8 mouse cellular contexts compared by ENCODE assay signal in the genomic region with DNA sequence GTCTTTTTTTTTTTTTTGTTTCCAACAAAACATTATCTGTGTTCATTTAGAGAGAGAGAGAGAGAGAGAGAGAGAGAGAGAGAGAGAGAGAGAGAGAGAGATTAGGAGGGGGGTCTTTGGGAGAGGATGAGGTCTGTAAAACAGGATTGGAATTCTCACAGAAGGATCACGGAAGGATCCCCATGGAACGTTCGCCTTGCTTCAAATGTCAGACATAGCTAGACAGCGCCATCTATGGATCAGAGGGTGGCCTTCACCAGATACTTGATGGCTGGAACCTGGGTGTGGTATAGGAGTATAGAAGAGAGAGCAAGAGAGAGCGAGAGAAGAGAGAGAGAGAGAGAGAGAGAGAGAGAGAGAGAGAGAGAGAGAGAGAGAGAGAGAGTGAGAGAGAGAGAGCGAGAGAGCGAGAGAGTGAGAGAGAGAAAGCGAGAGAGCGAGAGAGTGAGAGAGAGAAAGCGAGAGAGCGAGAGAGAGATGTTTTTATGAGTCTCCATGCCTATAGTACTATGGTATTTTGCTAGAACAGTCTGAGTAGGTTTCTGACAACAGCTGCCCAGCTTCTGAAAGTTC. TPM values are rescaled to one million over a fixed set of nuclear protein-coding genes. Genes with fewer than 3 reads are reported as not detected.
DNase-seq lines count a peak whose midpoint lies in the region; ATAC-seq lines count a peak whose summit lies in the region.

No protein-coding gene starts in this region.

- 31% methylated on average over 11 of the region's 11 CpGs for WGBS in hindbrain, embryonic 10.5 days
- 38% methylated on average over 11 of the region's 11 CpGs for WGBS in hindbrain, embryonic 12.5 days
- WGBS in forebrain, embryonic 11.5 days, result 26% methylated on average over 11 of the region's 11 CpGs
- 18% methylated on average over 11 of the region's 11 CpGs for WGBS in intestine, embryonic 15.5 days
- 30% methylated on average over 10 of the region's 11 CpGs for WGBS in midbrain, embryonic 11.5 days

- no peak for ATAC-seq in hindbrain, embryonic 12.5 days (ENCODE audit: low FRiP score)
- ATAC-seq in forebrain, embryonic 11.5 days (replicated peaks; ENCODE audit: low FRiP score), result 0 out of 2 replicates have a peak, but pooled peaks have one; percentile 53
- peak; percentile 50; the same call in 1 of the 2 replicates for ATAC-seq in intestine, embryonic 15.5 days
- peak; percentile 63; the same call in 1 of the 2 replicates for ATAC-seq in midbrain, embryonic 11.5 days (ENCODE audit: low FRiP score)

- H3K4me1 ChIP-seq in hindbrain, embryonic 10.5 days (replicated peaks), result peaks cover 18% of the 10 kb centered on the region; the same call in 1 of the 2 replicates
- H3K4me1 ChIP-seq in hindbrain, embryonic 12.5 days, result no peaks in the 10 kb centered on the region; the same call in 1 of the 2 replicates
- H3K4me1 ChIP-seq in forebrain, embryonic 11.5 days (replicated peaks; ENCODE audit: control insufficient read depth, insufficient read depth, low read length), result no peaks in the 10 kb centered on the region
- H3K4me1 ChIP-seq in intestine, embryonic 15.5 days (replicated peaks), result no peaks in the 10 kb centered on the region
- no peaks in the 10 kb centered on the region for H3K4me1 ChIP-seq in midbrain, embryonic 11.5 days (ENCODE audit: control insufficient read depth, insufficient read depth, low read length)

- no peaks in the 10 kb centered on the region for H3K9me3 ChIP-seq in hindbrain, embryonic 10.5 days
- no peaks in the 10 kb centered on the region for H3K9me3 ChIP-seq in hindbrain, embryonic 12.5 days (replicated peaks)
- no peaks in the 10 kb centered on the region for H3K9me3 ChIP-seq in forebrain, embryonic 11.5 days (ENCODE audit: control insufficient read depth, low read length)
- no peaks in the 10 kb centered on the region for H3K9me3 ChIP-seq in intestine, embryonic 15.5 days
- H3K9me3 ChIP-seq in midbrain, embryonic 11.5 days (ENCODE audit: control insufficient read depth, low read length), result no peaks in the 10 kb centered on the region

- H3K27me3 ChIP-seq in hindbrain, embryonic 10.5 days (ENCODE audit: insufficient read depth, poor library complexity, severe bottlenecking), result no peaks in the 10 kb centered on the region; the same call in 1 of the 2 replicates
- peaks cover 2% of the 10 kb centered on the region; the same call in 1 of the 2 replicates for H3K27me3 ChIP-seq in hindbrain, embryonic 12.5 days
- H3K27me3 ChIP-seq in forebrain, embryonic 11.5 days (ENCODE audit: control insufficient read depth, insufficient read depth, low read length), result no peaks in the 10 kb centered on the region
- no peaks in the 10 kb centered on the region for H3K27me3 ChIP-seq in intestine, embryonic 15.5 days (replicated peaks)
- H3K27me3 ChIP-seq in midbrain, embryonic 11.5 days (ENCODE audit: control insufficient read depth, insufficient read depth, low read length), result no peaks in the 10 kb centered on the region; the same call in 1 of the 2 replicates
- no peaks in the 10 kb centered on the region for H3K27me3 ChIP-seq in splenic B cell, adult 2 months (ENCODE audit: control insufficient read depth, insufficient read depth, low read length, poor library complexity, severe bottlenecking)

- no peak overlapping the region for H3K9ac ChIP-seq in hindbrain, embryonic 12.5 days
- no peak overlapping the region for H3K9ac ChIP-seq in forebrain, embryonic 11.5 days (ENCODE audit: low read length)
- H3K9ac ChIP-seq in intestine, embryonic 15.5 days, result no peak overlapping the region
- H3K9ac ChIP-seq in midbrain, embryonic 11.5 days (ENCODE audit: low read length), result no peak overlapping the region

- H3K4me3 ChIP-seq in hindbrain, embryonic 10.5 days, result no peak overlapping the region
- no peak overlapping the region for H3K4me3 ChIP-seq in hindbrain, embryonic 12.5 days
- no peak overlapping the region for H3K4me3 ChIP-seq in forebrain, embryonic 11.5 days (ENCODE audit: low read depth, low read length)
- no peak overlapping the region for H3K4me3 ChIP-seq in intestine, embryonic 15.5 days (replicated peaks)
- no peak overlapping the region for H3K4me3 ChIP-seq in midbrain, embryonic 11.5 days (ENCODE audit: low read depth, low read length)

- H3K36me3 ChIP-seq in hindbrain, embryonic 10.5 days, result no peaks in the 10 kb centered on the region
- no peaks in the 10 kb centered on the region for H3K36me3 ChIP-seq in hindbrain, embryonic 12.5 days
- no peaks in the 10 kb centered on the region for H3K36me3 ChIP-seq in forebrain, embryonic 11.5 days (ENCODE audit: control insufficient read depth, insufficient read depth, low read length)
- no peaks in the 10 kb centered on the region for H3K36me3 ChIP-seq in intestine, embryonic 15.5 days
- H3K36me3 ChIP-seq in midbrain, embryonic 11.5 days (ENCODE audit: control insufficient read depth, insufficient read depth, low read length), result no peaks in the 10 kb centered on the region
- no peaks in the 10 kb centered on the region for H3K36me3 ChIP-seq in splenic B cell, adult 2 months (ENCODE audit: control insufficient read depth, insufficient read depth, low read length, poor library complexity, severe bottlenecking)

- intact Hi-C loops in left cerebral cortex, postnatal 36 days (cut with DNase I), result loop anchor here (2.0 to 5.0 kb wide), 2 partner anchors 55 to 244 kb away; no protein-coding TSS in a partner anchor

- H3K4me2 ChIP-seq in hindbrain, embryonic 12.5 days (replicated peaks), result no peak overlapping the region
- no peak overlapping the region for H3K4me2 ChIP-seq in forebrain, embryonic 11.5 days (ENCODE audit: low read depth, low read length, severe bottlenecking)
- H3K4me2 ChIP-seq in intestine, embryonic 15.5 days (replicated peaks), result no peak overlapping the region
- H3K4me2 ChIP-seq in midbrain, embryonic 11.5 days, result no peak overlapping the region

- DNase-seq in hindbrain, embryonic 10.5 days (ENCODE audit: low spot score), result peak; percentile 67
- peak; percentile 67 for DNase-seq in brain, embryonic 18.5 days (ENCODE audit: low read depth, low spot score)
- peak; percentile 80 for DNase-seq in forebrain, embryonic 11.5 days (ENCODE audit: low spot score)
- DNase-seq in left cerebral cortex, postnatal 36 days (ENCODE audit: low spot score in 2 of 2), result peak; percentile 45 to 46
- DNase-seq in midbrain, embryonic 11.5 days (ENCODE audit: low spot score, missing footprints), result peak; percentile 95
- DNase-seq in splenic B cell, adult 2 months (ENCODE audit: low read depth, low spot score), result peak; percentile 72

- no peak overlapping the region for H3K27ac ChIP-seq in hindbrain, embryonic 10.5 days
- H3K27ac ChIP-seq in hindbrain, embryonic 12.5 days, result no peak overlapping the region
- H3K27ac ChIP-seq in forebrain, embryonic 11.5 days (ENCODE audit: low read depth, low read length), result no peak overlapping the region
- no peak overlapping the region for H3K27ac ChIP-seq in intestine, embryonic 15.5 days
- no peak overlapping the region for H3K27ac ChIP-seq in midbrain, embryonic 11.5 days (ENCODE audit: low read depth, low read length)

RNA-seq across cellular contexts. Expression of gene Apoa4, which starts 6.3 kb away (rescaled TPM):
- not detected in 2 replicates for polyA plus RNA-seq in hindbrain, embryonic 10.5 days (2016; fragmentation: Nextera tagmentation; extraction: Ambion mirVana)
- not detected in 2 replicates for polyA plus RNA-seq in hindbrain, embryonic 12.5 days (2016; fragmentation: Nextera tagmentation; extraction: Ambion mirVana)
- polyA plus RNA-seq in forebrain, embryonic 11.5 days (2014; fragmentation: Nextera tagmentation; extraction: Ambion mirVana), result not detected in 2 replicates
- 576 and 837 TPM in 2 replicates for polyA plus RNA-seq in intestine, embryonic 15.5 days (2015; fragmentation: Nextera tagmentation; extraction: Ambion mirVana)
- total RNA-seq in left cerebral cortex, postnatal 36 days (2021), result not detected
- polyA plus RNA-seq in midbrain, embryonic 11.5 days (2014; fragmentation: Nextera tagmentation; extraction: Ambion mirVana), result not detected in 2 replicates

RNA-seq across cellular contexts. Expression of gene Apoc3, which starts 11.4 kb away (rescaled TPM):
- not detected in 2 replicates for polyA plus RNA-seq in hindbrain, embryonic 10.5 days (2016; fragmentation: Nextera tagmentation; extraction: Ambion mirVana)
- not detected in 2 replicates for polyA plus RNA-seq in hindbrain, embryonic 12.5 days (2016; fragmentation: Nextera tagmentation; extraction: Ambion mirVana)
- not detected in 2 replicates for polyA plus RNA-seq in forebrain, embryonic 11.5 days (2014; fragmentation: Nextera tagmentation; extraction: Ambion mirVana)
- 247 and 325 TPM in 2 replicates for polyA plus RNA-seq in intestine, embryonic 15.5 days (2015; fragmentation: Nextera tagmentation; extraction: Ambion mirVana)
- total RNA-seq in left cerebral cortex, postnatal 36 days (2021), result 1 to 10 TPM in 1 of 2 experiments, not detected in 1; 1.4 TPM
- not detected in 2 replicates for polyA plus RNA-seq in midbrain, embryonic 11.5 days (2014; fragmentation: Nextera tagmentation; extraction: Ambion mirVana)

RNA-seq across cellular contexts. Expression of gene Apoa1, which starts 18.5 kb away (rescaled TPM):
- polyA plus RNA-seq in hindbrain, embryonic 10.5 days (2016; fragmentation: Nextera tagmentation; extraction: Ambion mirVana), result 0.75 and 0.88 TPM in 2 replicates
- polyA plus RNA-seq in hindbrain, embryonic 12.5 days (2016; fragmentation: Nextera tagmentation; extraction: Ambion mirVana), result 1.7 and 1.8 TPM in 2 replicates
- 0.98 and 1.1 TPM in 2 replicates for polyA plus RNA-seq in forebrain, embryonic 11.5 days (2014; fragmentation: Nextera tagmentation; extraction: Ambion mirVana)
- polyA plus RNA-seq in intestine, embryonic 15.5 days (2015; fragmentation: Nextera tagmentation; extraction: Ambion mirVana), result 1,502 and 1,827 TPM in 2 replicates
- under 1 TPM; 0.42 to 0.79 TPM for total RNA-seq in left cerebral cortex, postnatal 36 days (2021)
- polyA plus RNA-seq in midbrain, embryonic 11.5 days (2014; fragmentation: Nextera tagmentation; extraction: Ambion mirVana), result 0.68 and 1.00 TPM in 2 replicates

RNA-seq across cellular contexts. Expression of gene Apoa5, which starts 21.6 kb away (rescaled TPM):
- 0.24 and 0.43 TPM in 2 replicates for polyA plus RNA-seq in hindbrain, embryonic 10.5 days (2016; fragmentation: Nextera tagmentation; extraction: Ambion mirVana)
- polyA plus RNA-seq in hindbrain, embryonic 12.5 days (2016; fragmentation: Nextera tagmentation; extraction: Ambion mirVana), result 0.19 TPM in 1 of 2 replicates, not detected in the other
- polyA plus RNA-seq in forebrain, embryonic 11.5 days (2014; fragmentation: Nextera tagmentation; extraction: Ambion mirVana), result not detected in 2 replicates
- 0.38 TPM in 2 replicates for polyA plus RNA-seq in intestine, embryonic 15.5 days (2015; fragmentation: Nextera tagmentation; extraction: Ambion mirVana)
- not detected for total RNA-seq in left cerebral cortex, postnatal 36 days (2021)
- polyA plus RNA-seq in midbrain, embryonic 11.5 days (2014; fragmentation: Nextera tagmentation; extraction: Ambion mirVana), result 0.15 TPM in 1 of 2 replicates, not detected in the other

RNA-seq across cellular contexts. Expression of gene Zpr1, which starts 26.0 kb away (rescaled TPM):
- 64.2 and 75.9 TPM in 2 replicates for polyA plus RNA-seq in hindbrain, embryonic 10.5 days (2016; fragmentation: Nextera tagmentation; extraction: Ambion mirVana)
- 55.0 and 59.8 TPM in 2 replicates for polyA plus RNA-seq in hindbrain, embryonic 12.5 days (2016; fragmentation: Nextera tagmentation; extraction: Ambion mirVana)
- polyA plus RNA-seq in forebrain, embryonic 11.5 days (2014; fragmentation: Nextera tagmentation; extraction: Ambion mirVana), result 58.6 and 61.4 TPM in 2 replicates
- polyA plus RNA-seq in intestine, embryonic 15.5 days (2015; fragmentation: Nextera tagmentation; extraction: Ambion mirVana), result 57.2 and 63.2 TPM in 2 replicates
- 10 to 100 TPM; 38.8 to 44.1 TPM for total RNA-seq in left cerebral cortex, postnatal 36 days (2021)
- 59.3 and 62.0 TPM in 2 replicates for polyA plus RNA-seq in midbrain, embryonic 11.5 days (2014; fragmentation: Nextera tagmentation; extraction: Ambion mirVana)

Comparison
In these comparisons a context has a peak if more than half of its experiments do, and no peak if none do; other contexts are left out.
1. RNA of gene Apoa4, which starts 6.3 kb away (polyA plus RNA-seq): 576 to 837 TPM in intestine, embryonic 15.5 days; not detected in hindbrain, embryonic 10.5 days, not detected in hindbrain, embryonic 12.5 days, not detected in forebrain, embryonic 11.5 days and not detected in midbrain, embryonic 11.5 days; every median in the first group is over 100 times any median in the second.
2. RNA of gene Apoc3, which starts 11.4 kb away (polyA plus RNA-seq): 247 to 325 TPM in intestine, embryonic 15.5 days; not detected in hindbrain, embryonic 10.5 days, not detected in hindbrain, embryonic 12.5 days, not detected in forebrain, embryonic 11.5 days and not detected in midbrain, embryonic 11.5 days; every median in the first group is over 100 times any median in the second.
3. RNA of gene Apoa1, which starts 18.5 kb away (polyA plus RNA-seq): 1,502 to 1,827 TPM in intestine, embryonic 15.5 days; 1.7 to 1.8 TPM in hindbrain, embryonic 12.5 days, 0.68 to 1.00 TPM in midbrain, embryonic 11.5 days, 0.98 to 1.1 TPM in forebrain, embryonic 11.5 days and 0.75 to 0.88 TPM in hindbrain, embryonic 10.5 days; every median in the first group is over 100 times any median in the second.
4. Peak in every context shown above with its lines, with median percentiles within 50 percentile points of each other: DNase-seq.